Mouse (Mus musculus) spleen, postnatal 10 days (tissue): ENCODE measurements at regions not wholly inside any gene's neighbourhood (a gene's known extent, or its start where the extent isn't known, plus 50 kb on each side); places are given as distances from the start of the nearest gene placed in this dataset.

Source experiments
- DNase-seq, 2 experiments: peaks; one replicate each; pipeline ENCODE4 v3.0.0; 2021 to 2022; ENCODE audit warnings: low spot score in 2 of 2

- no peak for DNase-seq
Observed at GRCm38 (mm10) chr1:52305679-52306632, 72.9 kb upstream of the Gls start.

DNA sequence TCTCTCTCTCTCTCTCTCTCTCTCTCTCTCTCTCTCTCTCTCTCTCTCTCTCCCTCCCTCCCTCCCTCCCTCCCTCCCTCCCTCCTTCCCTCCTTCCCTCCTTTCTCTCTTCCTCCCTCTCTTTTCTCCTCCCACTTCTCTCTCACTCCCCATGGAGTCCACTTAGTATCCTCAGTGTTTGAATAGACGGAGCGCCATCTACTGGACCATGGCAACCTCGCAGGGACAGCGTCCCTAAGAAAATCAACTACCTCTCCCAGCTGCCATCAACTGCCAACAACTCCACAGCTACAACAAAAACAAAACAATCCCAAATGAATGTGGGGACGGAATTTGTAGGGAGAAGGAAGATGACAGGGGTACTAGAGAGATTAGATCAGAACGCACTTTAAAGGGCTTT lies 69.5 kb upstream of the Gls start:
- peak; percentile 31 to 70 for DNase-seq

DNA sequence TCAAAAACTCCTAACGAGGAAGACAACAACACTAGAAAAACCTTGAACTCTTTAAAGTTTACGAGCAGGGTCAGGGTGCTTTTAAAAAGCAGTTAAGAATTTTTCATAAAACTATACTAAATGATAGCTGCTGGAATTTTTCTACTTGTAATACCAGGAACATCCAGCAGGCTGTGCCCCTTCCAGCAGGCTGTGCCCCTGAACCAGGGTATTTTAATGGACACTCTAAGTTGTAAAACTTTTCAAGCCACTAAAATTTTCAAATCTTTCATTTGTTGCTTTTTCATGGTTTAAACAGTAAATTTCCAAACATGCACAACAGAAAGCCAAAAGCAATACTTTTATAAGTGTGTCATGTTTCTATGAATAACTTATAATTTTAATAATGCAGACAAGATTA lies 68.2 kb upstream of the Gls start:
- peak in 1 of 2 experiments; percentile 47 for DNase-seq

DNA sequence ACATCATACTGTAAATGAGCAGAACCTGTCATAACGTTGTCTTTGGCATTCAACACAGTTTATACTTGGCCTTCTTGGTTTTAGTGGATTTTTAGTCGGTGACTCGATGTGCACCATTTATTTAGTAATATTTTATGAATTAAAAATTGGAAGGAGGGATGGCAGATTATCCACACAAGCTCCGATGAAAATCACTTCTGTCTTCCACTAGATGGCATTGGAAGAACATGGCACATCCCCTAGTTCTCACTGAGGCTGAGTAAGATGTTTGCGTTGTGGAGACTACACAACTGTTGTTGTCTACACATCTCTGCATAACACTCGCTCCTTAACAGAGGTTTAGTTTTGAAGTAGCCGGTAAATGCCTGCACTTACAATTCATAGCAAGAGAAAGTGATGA lies 66.5 kb upstream of the Gls start:
- no peak for DNase-seq

GRCm38 (mm10) chr1:52298336-52298735 lies 65.3 kb upstream of the Gls start:
- no peak for DNase-seq

DNA sequence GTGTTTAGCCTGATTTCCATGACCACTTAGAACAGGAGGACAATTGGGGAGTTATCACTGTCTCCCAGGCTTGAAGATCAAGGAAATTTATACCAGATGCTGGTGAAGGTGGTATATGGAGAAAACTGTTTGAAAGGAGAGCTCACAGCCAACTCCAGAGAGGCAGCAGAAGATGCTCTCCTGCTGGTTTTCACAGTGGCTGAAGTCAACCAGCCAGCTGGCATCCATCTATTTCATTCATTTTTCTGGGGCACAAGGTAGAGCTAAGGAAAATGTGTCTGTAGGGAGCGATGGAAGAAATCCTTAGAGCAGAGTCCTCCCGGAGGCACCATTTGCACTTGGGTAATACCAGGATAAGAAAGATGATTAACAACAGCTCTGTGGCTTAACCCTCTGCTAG lies 63.1 kb upstream of the Gls start:
- DNase-seq = no peak

- no peak for DNase-seq
Observed at GRCm38 (mm10) chr1:52294521-52294920, 61.5 kb upstream of the Gls start.

- DNase-seq = no peak
Observed at GRCm38 (mm10) chr1:52293393-52294099, 60.5 kb upstream of the Gls start.
